In the genomic region with DNA sequence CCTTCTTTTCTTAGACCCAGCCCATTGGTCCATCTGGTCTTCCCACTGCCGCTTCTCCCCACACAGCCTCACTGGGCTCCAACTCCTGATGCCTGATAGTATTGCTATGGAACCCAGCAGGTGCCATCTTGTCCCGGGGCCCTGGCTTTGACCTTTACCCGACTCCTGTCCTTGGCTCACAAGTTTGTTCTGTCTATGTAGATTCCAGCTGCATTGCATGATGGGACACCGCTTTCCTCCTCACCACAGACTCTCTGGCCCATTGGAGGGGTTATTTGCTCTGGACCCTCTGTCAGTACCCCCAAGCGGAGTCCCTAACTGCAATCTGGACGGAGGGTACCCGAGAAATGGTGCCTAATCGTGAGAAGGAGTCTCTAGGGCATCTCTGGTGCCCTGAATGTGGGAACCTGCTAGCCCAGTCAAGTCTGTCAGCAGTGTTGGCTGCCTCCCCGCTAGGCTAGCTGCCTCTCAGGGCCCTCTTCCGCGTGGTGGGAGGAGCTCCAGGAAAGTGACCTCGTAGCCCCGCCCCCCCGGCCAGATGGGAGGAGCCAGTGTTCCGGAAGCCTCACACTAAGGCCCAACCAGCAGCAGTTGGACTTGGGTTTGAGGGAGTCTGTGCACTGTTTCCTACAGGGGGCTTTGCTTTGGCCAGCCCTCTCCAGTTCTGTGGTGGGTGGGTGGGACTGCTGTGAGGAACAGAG, we compare ENCODE assay signal across 9 mouse cellular contexts. TPM values are rescaled to one million over a fixed set of nuclear protein-coding genes. Genes with fewer than 3 reads are reported as not detected.
A peak's percentile ranks its signal among the peaks of the same experiment; 100 is the strongest.
DNase-seq lines count a peak whose midpoint lies in the region; ATAC-seq and TF ChIP-seq lines count a peak whose summit lies in the region.
"Had no signal": no experiment of that assay in that cellular context is flagged by ENCODE, and none has a peak within 500 bp of the region (broad histone marks: within the 10 kb centered on the region; RNA-seq: fewer than 3 reads in every experiment).

No protein-coding gene starts in this region.

- no peaks in the 10 kb centered on the region for H3K9me3 ChIP-seq in ES-Bruce4 (replicated peaks; ENCODE audit: control insufficient read depth, insufficient read depth, low read length, poor library complexity, severe bottlenecking)
- no peaks in the 10 kb centered on the region for H3K9me3 ChIP-seq in neural tube, embryonic 15.5 days (replicated peaks)

- WGBS in neural tube, embryonic 15.5 days, result 37% methylated on average over 15 of the region's 15 CpGs

- peak; percentile 48 for TF ChIP-seq POLR2A in ES-Bruce4 (IDR thresholded peaks at IDR 0.05; ENCODE audit: insufficient read depth, low read length)
- no peak for TF ChIP-seq POLR2A in brain, embryonic 14.5 days (IDR thresholded peaks at IDR 0.05; ENCODE audit: borderline replicate concordance, extremely low read depth, insufficient read depth, insufficient read length, poor library complexity, severe bottlenecking)

- TF ChIP-seq CTCF in ES-Bruce4 (IDR thresholded peaks at IDR 0.05; ENCODE audit: low read depth, low read length), result no peak
- TF ChIP-seq CTCF in brain, embryonic 14.5 days (IDR thresholded peaks at IDR 0.05; ENCODE audit: borderline replicate concordance, extremely low read depth, insufficient read depth, insufficient read length), result no peak
- TF ChIP-seq CTCF in left cerebral cortex, adult 2 months (IDR thresholded peaks at IDR 0.05), result no peak

- peaks cover 19% of the 10 kb centered on the region for H3K4me1 ChIP-seq in ES-Bruce4 (ENCODE audit: control insufficient read depth, insufficient read depth, low read length)
- H3K4me1 ChIP-seq in neural tube, embryonic 15.5 days, result peaks cover 60% of the 10 kb centered on the region

- peaks cover 7% of the 10 kb centered on the region for H3K27me3 ChIP-seq in ES-Bruce4 (ENCODE audit: control insufficient read depth, insufficient read depth, low read length, poor library complexity, severe bottlenecking)
- H3K27me3 ChIP-seq in neural tube, embryonic 15.5 days (replicated peaks), result peaks cover 4% of the 10 kb centered on the region

- peak overlapping the region; percentile 37 for H3K4me3 ChIP-seq in ES-Bruce4 (ENCODE audit: low read depth, low read length)
- peak overlapping the region; percentile 72; the same call in 1 of the 2 replicates for H3K4me3 ChIP-seq in neural tube, embryonic 15.5 days (replicated peaks)
- H3K4me3 ChIP-seq in left cerebral cortex, adult 2 months, result no peak overlapping the region

- peak overlapping the region; percentile 46 for H3K27ac ChIP-seq in ES-Bruce4 (ENCODE audit: insufficient read depth, low read length)
- no peak overlapping the region for H3K27ac ChIP-seq in neural tube, embryonic 15.5 days (replicated peaks)
- no peak overlapping the region for H3K27ac ChIP-seq in left cerebral cortex, adult 2 months
- H3K27ac ChIP-seq: kidney, postnatal 0 days had no signal

- H3K9ac ChIP-seq in ES-Bruce4 (ENCODE audit: low read depth, poor library complexity, severe bottlenecking), result no peak overlapping the region
- no peak overlapping the region for H3K9ac ChIP-seq in neural tube, embryonic 15.5 days (replicated peaks)

- ATAC-seq in neural tube, embryonic 15.5 days (ENCODE audit: low FRiP score), result no peak
- no peak for ATAC-seq in inflammation-experienced regulatory T-cells, adult 6 months

- 0 out of 2 replicates have a peak, but pooled peaks have one; percentile 19 for TF ChIP-seq EP300 in ES-Bruce4 (IDR thresholded peaks at IDR 0.05; ENCODE audit: insufficient read depth, low read depth, low read length)

- peak; percentile 28 for DNase-seq in brain, embryonic 14.5 days (ENCODE audit: low read depth)
- DNase-seq in induced T-regulatory cell, adult 2 months (ENCODE audit: low read depth), result peak; percentile 57
- no peak for DNase-seq in left cerebral cortex, adult 2 months (ENCODE audit: extremely low spot score in 1 of 2, low spot score in 2 of 2)
- DNase-seq in layer of hippocampus, postnatal 36 days, result no peak

- H3K36me3 ChIP-seq in ES-Bruce4 (ENCODE audit: control insufficient read depth, insufficient read depth, low read length, poor library complexity, severe bottlenecking), result no peaks in the 10 kb centered on the region
- peaks cover 1% of the 10 kb centered on the region; the same call in 1 of the 2 replicates for H3K36me3 ChIP-seq in neural tube, embryonic 15.5 days

- intact Hi-C loops in left cerebral cortex, adult 2 months (cut with DNase I), result no loop called here

- peak overlapping the region; percentile 87 for H3K4me2 ChIP-seq in neural tube, embryonic 15.5 days

RNA-seq across cellular contexts. Expression of gene Chd5, which starts 2.3 kb away (rescaled TPM):
- polyA plus RNA-seq in ES-Bruce4 (2011; ENCODE audit: insufficient read depth, insufficient read length, low read depth, missing spikeins), result 5.4 and 5.8 TPM in 2 replicates
- polyA plus RNA-seq in brain, embryonic 14.5 days (2012; rRNA removed), result 22.1 and 47.3 TPM in 2 replicates
- 46.3 and 53.7 TPM in 2 replicates for polyA plus RNA-seq in neural tube, embryonic 15.5 days (2015; fragmentation: Nextera tagmentation; extraction: Ambion mirVana)
- total RNA-seq in left cerebral cortex, adult 2 months (2021), result 100 to 1,000 TPM; 176 to 194 TPM
- under 1 TPM in 2 of 3 experiments, not detected in 1; 0.05 to 0.11 TPM for polyA plus RNA-seq in inflammation-experienced regulatory T-cells, adult 6 months (2017; shearing (Covaris generic))
- 100 to 1,000 TPM; 124 to 130 TPM for total RNA-seq in layer of hippocampus, postnatal 36 days (2021)

RNA-seq across cellular contexts. Expression of gene Rpl22, which starts 15.2 kb away (rescaled TPM):
- 1,917 and 1,978 TPM in 2 replicates for polyA plus RNA-seq in ES-Bruce4 (2011; ENCODE audit: insufficient read depth, insufficient read length, low read depth, missing spikeins)
- 239 and 292 TPM in 2 replicates for polyA plus RNA-seq in brain, embryonic 14.5 days (2012; rRNA removed)
- polyA plus RNA-seq in neural tube, embryonic 15.5 days (2015; fragmentation: Nextera tagmentation; extraction: Ambion mirVana), result 148 and 190 TPM in 2 replicates
- 100 to 1,000 TPM; 171 to 172 TPM for total RNA-seq in left cerebral cortex, adult 2 months (2021)
- 1,000 to 10,000 TPM in 1 of 3 experiments, 100 to 1,000 TPM in 2; 752 to 1,062 (median 960) TPM for polyA plus RNA-seq in inflammation-experienced regulatory T-cells, adult 6 months (2017; shearing (Covaris generic))
- total RNA-seq in layer of hippocampus, postnatal 36 days (2021), result 100 to 1,000 TPM; 203 TPM

RNA-seq across cellular contexts. Expression of gene Rnf207, which starts 21.9 kb away (rescaled TPM):
- 3.2 and 4.2 TPM in 2 replicates for polyA plus RNA-seq in ES-Bruce4 (2011; ENCODE audit: insufficient read depth, insufficient read length, low read depth, missing spikeins)
- 6.9 and 7.1 TPM in 2 replicates for polyA plus RNA-seq in brain, embryonic 14.5 days (2012; rRNA removed)
- polyA plus RNA-seq in neural tube, embryonic 15.5 days (2015; fragmentation: Nextera tagmentation; extraction: Ambion mirVana), result 7.8 and 12.4 TPM in 2 replicates
- total RNA-seq in left cerebral cortex, adult 2 months (2021), result 10 to 100 TPM; 17.0 to 18.6 TPM
- polyA plus RNA-seq in inflammation-experienced regulatory T-cells, adult 6 months (2017; shearing (Covaris generic)), result not detected
- total RNA-seq in layer of hippocampus, postnatal 36 days (2021), result 1 to 10 TPM; 4.7 to 6.1 TPM

RNA-seq across cellular contexts. Expression of gene Icmt, which starts 43.7 kb away (rescaled TPM):
- 21.4 and 22.8 TPM in 2 replicates for polyA plus RNA-seq in ES-Bruce4 (2011; ENCODE audit: insufficient read depth, insufficient read length, low read depth, missing spikeins)
- polyA plus RNA-seq in brain, embryonic 14.5 days (2012; rRNA removed), result 20.9 and 23.0 TPM in 2 replicates
- 20.0 and 21.1 TPM in 2 replicates for polyA plus RNA-seq in neural tube, embryonic 15.5 days (2015; fragmentation: Nextera tagmentation; extraction: Ambion mirVana)
- 10 to 100 TPM; 49.8 to 54.3 TPM for total RNA-seq in left cerebral cortex, adult 2 months (2021)
- 1 to 10 TPM; 5.1 to 8.8 (median 7.1) TPM for polyA plus RNA-seq in inflammation-experienced regulatory T-cells, adult 6 months (2017; shearing (Covaris generic))
- 10 to 100 TPM; 43.9 to 44.7 TPM for total RNA-seq in layer of hippocampus, postnatal 36 days (2021)

RNA-seq across cellular contexts. Expression of gene Hes3, which starts 49.3 kb away (rescaled TPM):
- not detected in 2 replicates for polyA plus RNA-seq in ES-Bruce4 (2011; ENCODE audit: insufficient read depth, insufficient read length, low read depth, missing spikeins)
- polyA plus RNA-seq in brain, embryonic 14.5 days (2012; rRNA removed), result 0.37 and 0.88 TPM in 2 replicates
- 0.19 and 0.29 TPM in 2 replicates for polyA plus RNA-seq in neural tube, embryonic 15.5 days (2015; fragmentation: Nextera tagmentation; extraction: Ambion mirVana)
- under 1 TPM; 0.30 to 0.32 TPM for total RNA-seq in left cerebral cortex, adult 2 months (2021)
- not detected for polyA plus RNA-seq in inflammation-experienced regulatory T-cells, adult 6 months (2017; shearing (Covaris generic))
- total RNA-seq in layer of hippocampus, postnatal 36 days (2021), result not detected
- total RNA-seq: adrenal gland, postnatal 36 days had no signal
- polyA plus RNA-seq: kidney, postnatal 0 days had no signal

Comparison
In these comparisons a context has a peak if more than half of its experiments do, and no peak if none do; other contexts are left out.
1. DNase-seq: peak in brain, embryonic 14.5 days (single experiment) and induced T-regulatory cell, adult 2 months (single experiment); none in left cerebral cortex, adult 2 months (0 of 2) and layer of hippocampus, postnatal 36 days (0 of 2).